Comparison of ENCODE assay signal across 26 mouse cellular contexts in genomic region chr11:78062563-78062962, GRCm38 (mm10). TPM values are rescaled to one million over a fixed set of nuclear protein-coding genes. Genes with fewer than 3 reads are reported as not detected.
DNase-seq lines count a peak whose midpoint lies in the region; ATAC-seq and TF ChIP-seq lines count a peak whose summit lies in the region.
"Had no signal": no experiment of that assay in that cellular context is flagged by ENCODE, and none has a peak within 500 bp of the region (broad histone marks: within the 10 kb centered on the region; RNA-seq: fewer than 3 reads in every experiment).

No protein-coding gene starts in this region.

- intact Hi-C loops in heart, postnatal 10 days (cut with DNase I), result no loop called here

- peak overlapping the region; percentile 39; the same call in 1 of the 2 replicates for H3K27ac ChIP-seq in heart, embryonic 10.5 days
- no peak overlapping the region for H3K27ac ChIP-seq in MEL (ENCODE audit: control insufficient read depth, low read depth, low read length)
- peak overlapping the region; percentile 100 for H3K27ac ChIP-seq in liver, embryonic 12.5 days
- H3K27ac ChIP-seq in liver, embryonic 15.5 days (replicated peaks), result peak overlapping the region; percentile 100
- no peak overlapping the region for H3K27ac ChIP-seq in forebrain, embryonic 10.5 days
- H3K27ac ChIP-seq: heart, adult 2 months; heart, embryonic 15.5 days; hindbrain, embryonic 12.5 days; hindbrain, embryonic 15.5 days had no signal

- TF ChIP-seq CTCF in MEL (IDR thresholded peaks at IDR 0.05 in 2 of 3, conservative IDR thresholded peaks at IDR 0.05 in 1 of 3; ENCODE audit: control insufficient read depth in 1 of 3, insufficient read depth in 1 of 3, low read depth in 2 of 3, low read length in 3 of 3, poor library complexity in 1 of 3, severe bottlenecking in 1 of 3), result no peak

- no peak for TF ChIP-seq RAD21 in MEL (IDR thresholded peaks at IDR 0.05; ENCODE audit: low read depth, low read length)

- H3K4me3 ChIP-seq in heart, embryonic 10.5 days, result no peak overlapping the region
- H3K4me3 ChIP-seq in MEL (ENCODE audit: control insufficient read depth in 1 of 2, insufficient read depth in 1 of 2, low read depth in 2 of 2, low read length in 2 of 2), result no peak overlapping the region
- no peak overlapping the region for H3K4me3 ChIP-seq in liver, embryonic 12.5 days
- no peak overlapping the region for H3K4me3 ChIP-seq in liver, embryonic 15.5 days (replicated peaks)
- no peak overlapping the region for H3K4me3 ChIP-seq in forebrain, embryonic 10.5 days
- H3K4me3 ChIP-seq: forebrain, embryonic 12.5 days; heart, adult 2 months; heart, embryonic 12.5 days; heart, embryonic 15.5 days; hindbrain, embryonic 12.5 days; hindbrain, embryonic 15.5 days had no signal

- 77% methylated on average over 1 of the region's 1 CpGs for WGBS in heart, embryonic 10.5 days
- 77% methylated on average over 1 of the region's 1 CpGs for WGBS in liver, embryonic 12.5 days (ENCODE audit: insufficient replicate concordance)
- WGBS in liver, embryonic 15.5 days (ENCODE audit: insufficient replicate concordance), result 54% methylated on average over 1 of the region's 1 CpGs
- WGBS in forebrain, embryonic 10.5 days, result 83% methylated on average over 1 of the region's 1 CpGs

- peak in 1 of 2 experiments; percentile 37; a peak in 1 of 4 replicates for TF ChIP-seq EP300 in MEL (IDR thresholded peaks at IDR 0.05; ENCODE audit: low read depth in 1 of 2, low read length in 2 of 2)

- H3K4me1 ChIP-seq in heart, embryonic 10.5 days, result peaks cover 10% of the 10 kb centered on the region; the same call in 1 of the 2 replicates
- peaks cover 12% of the 10 kb centered on the region in 2 experiments for H3K4me1 ChIP-seq in MEL (ENCODE audit: control insufficient read depth in 1 of 2, insufficient read depth in 2 of 2, low read length in 2 of 2)
- H3K4me1 ChIP-seq in liver, embryonic 12.5 days, result peaks cover 84% of the 10 kb centered on the region
- peaks cover 80% of the 10 kb centered on the region for H3K4me1 ChIP-seq in liver, embryonic 15.5 days (replicated peaks)
- peaks cover 4% of the 10 kb centered on the region for H3K4me1 ChIP-seq in forebrain, embryonic 10.5 days
- H3K4me1 ChIP-seq: hindbrain, embryonic 12.5 days; hindbrain, embryonic 15.5 days had no signal

- DNase-seq in heart, embryonic 10.5 days (ENCODE audit: low spot score), result no peak
- no peak for DNase-seq in heart, postnatal 10 days
- DNase-seq in MEL (ENCODE audit: low read depth, low spot score) (no peak), adipocyte (ENCODE audit: low spot score) (no peak)
- no peak for DNase-seq in cerebellum, postnatal 10 days
- DNase-seq in forebrain, embryonic 10.5 days (ENCODE audit: extremely low spot score, low spot score), result no peak
- DNase-seq: adrenal gland, adult 8-10 months; B cell, adult 2 months; cerebellum, adult 11-12 months; cerebellum, adult 8-10 months; cerebellum, postnatal 14 days; gastrocnemius, postnatal 10 days; gastrocnemius, postnatal 36 days; heart, adult 2 months; heart, postnatal 14 days had no signal

- no peaks in the 10 kb centered on the region for H3K27me3 ChIP-seq in heart, embryonic 10.5 days (ENCODE audit: insufficient read depth, poor library complexity, severe bottlenecking)
- H3K27me3 ChIP-seq in MEL (ENCODE audit: control insufficient read depth in 1 of 2, insufficient read depth in 2 of 2, low read length in 2 of 2), result no peaks in the 10 kb centered on the region
- H3K27me3 ChIP-seq in liver, embryonic 12.5 days (replicated peaks), result no peaks in the 10 kb centered on the region
- no peaks in the 10 kb centered on the region for H3K27me3 ChIP-seq in liver, embryonic 15.5 days
- H3K27me3 ChIP-seq in forebrain, embryonic 10.5 days (ENCODE audit: poor library complexity, severe bottlenecking), result no peaks in the 10 kb centered on the region
- H3K27me3 ChIP-seq: CH12.LX; heart, embryonic 12.5 days; heart, embryonic 15.5 days; hindbrain, embryonic 12.5 days; hindbrain, embryonic 15.5 days had no signal

- no peaks in the 10 kb centered on the region for H3K9me3 ChIP-seq in heart, embryonic 10.5 days
- H3K9me3 ChIP-seq in MEL (replicated peaks; ENCODE audit: insufficient read depth, low read length), result no peaks in the 10 kb centered on the region
- H3K9me3 ChIP-seq in liver, embryonic 12.5 days (replicated peaks), result no peaks in the 10 kb centered on the region
- no peaks in the 10 kb centered on the region for H3K9me3 ChIP-seq in liver, embryonic 15.5 days (replicated peaks)
- H3K9me3 ChIP-seq in forebrain, embryonic 10.5 days, result no peaks in the 10 kb centered on the region
- H3K9me3 ChIP-seq: forebrain, embryonic 12.5 days; G1E; heart, embryonic 12.5 days; heart, embryonic 15.5 days; hindbrain, embryonic 12.5 days; hindbrain, embryonic 15.5 days had no signal

- TF ChIP-seq POLR2A in MEL (IDR thresholded peaks at IDR 0.05; ENCODE audit: control insufficient read depth in 1 of 2, insufficient read depth in 1 of 2, low read depth in 1 of 2, low read length in 2 of 2, poor library complexity in 1 of 2), result no peak

- peaks cover 22% of the 10 kb centered on the region for H3K36me3 ChIP-seq in heart, embryonic 10.5 days
- H3K36me3 ChIP-seq in MEL (ENCODE audit: control insufficient read depth in 1 of 2, insufficient read depth in 2 of 2, low read length in 2 of 2), result peaks cover 0 to 14% of the 10 kb centered on the region in 2 experiments; a peak in 2 of 4 replicates
- peaks cover 25% of the 10 kb centered on the region for H3K36me3 ChIP-seq in liver, embryonic 12.5 days
- H3K36me3 ChIP-seq in liver, embryonic 15.5 days (replicated peaks), result peaks cover 23% of the 10 kb centered on the region
- peaks cover 27% of the 10 kb centered on the region for H3K36me3 ChIP-seq in forebrain, embryonic 10.5 days (replicated peaks)

- H3K9ac ChIP-seq in MEL (ENCODE audit: control insufficient read depth, low read depth, low read length, poor library complexity, severe bottlenecking), result no peak overlapping the region
- H3K9ac ChIP-seq in liver, embryonic 12.5 days, result peak overlapping the region; percentile 49
- peak overlapping the region; percentile 33 for H3K9ac ChIP-seq in liver, embryonic 15.5 days
- H3K9ac ChIP-seq: forebrain, embryonic 12.5 days; heart, embryonic 12.5 days; heart, embryonic 15.5 days; hindbrain, embryonic 12.5 days; hindbrain, embryonic 15.5 days had no signal

- no peak for ATAC-seq in liver, embryonic 12.5 days
- no peak for ATAC-seq in liver, embryonic 15.5 days (ENCODE audit: insufficient read depth)
- ATAC-seq: forebrain, embryonic 16.5 days; intestine, postnatal 0 days had no signal

- no peaks in the 10 kb centered on the region for H3K79me2 ChIP-seq in MEL (ENCODE audit: control insufficient read depth, insufficient read depth, low read length, poor library complexity)

- no peak overlapping the region for H3K4me2 ChIP-seq in liver, embryonic 12.5 days
- H3K4me2 ChIP-seq in liver, embryonic 15.5 days, result no peak overlapping the region
- H3K4me2 ChIP-seq: forebrain, embryonic 12.5 days; heart, embryonic 12.5 days; heart, embryonic 15.5 days; hindbrain, embryonic 12.5 days; hindbrain, embryonic 15.5 days had no signal

TF ChIP-seq in MEL, 35 proteins besides CTCF, POLR2A, EP300 and RAD21 (continues in another document):
- TF ChIP-seq BHLHE40 (IDR thresholded peaks at IDR 0.05; ENCODE audit: borderline replicate concordance, low read depth, low read length) (no peak), TCF12 (IDR thresholded peaks at IDR 0.05; ENCODE audit: low read depth, low read length) (no peak)

RNA-seq across cellular contexts. Expression of gene Eral1, which starts 17.6 kb away (rescaled TPM):
- 30.7 and 35.6 TPM in 2 replicates for polyA plus RNA-seq in heart, embryonic 10.5 days (2016; fragmentation: Nextera tagmentation; extraction: Ambion mirVana)
- 10 to 100 TPM; 22.8 to 23.6 TPM for total RNA-seq in heart, postnatal 10 days (2021)
- 39.6 and 43.5 TPM in 2 replicates for total RNA-seq in MEL (2012; rRNA removed)
- polyA plus RNA-seq in MEL (2012; ENCODE audit: insufficient read depth in 1 of 2, insufficient read length in 2 of 2, low read depth in 1 of 2, low replicate concordance in 2 of 2, missing spikeins in 1 of 2), result 10 to 100 TPM in 1 of 2 experiments, not detected in 1; 38.4 TPM
- 23.2 and 25.5 TPM in 2 replicates for polyA plus RNA-seq in liver, embryonic 12.5 days (2016; fragmentation: Nextera tagmentation; extraction: Ambion mirVana)
- 13.8 and 13.9 TPM in 2 replicates for polyA plus RNA-seq in liver, embryonic 15.5 days (2015; fragmentation: Nextera tagmentation; extraction: Ambion mirVana)
- polyA plus RNA-seq in forebrain, embryonic 10.5 days (2016; fragmentation: Nextera tagmentation; extraction: Ambion mirVana), result 39.7 and 40.7 TPM in 2 replicates

RNA-seq across cellular contexts. Expression of gene Flot2, which starts 24.8 kb away (rescaled TPM):
- 72.0 and 81.4 TPM in 2 replicates for polyA plus RNA-seq in heart, embryonic 10.5 days (2016; fragmentation: Nextera tagmentation; extraction: Ambion mirVana)
- 10 to 100 TPM; 85.1 to 90.8 TPM for total RNA-seq in heart, postnatal 10 days (2021)
- total RNA-seq in MEL (2012; rRNA removed), result 0.08 TPM in 1 of 2 replicates, not detected in the other
- polyA plus RNA-seq in MEL (2012; ENCODE audit: insufficient read depth in 1 of 2, insufficient read length in 2 of 2, low read depth in 1 of 2, low replicate concordance in 2 of 2, missing spikeins in 1 of 2), result under 1 TPM in 1 of 2 experiments, not detected in 1; 0.15 TPM
- polyA plus RNA-seq in liver, embryonic 12.5 days (2016; fragmentation: Nextera tagmentation; extraction: Ambion mirVana), result 31.7 and 32.0 TPM in 2 replicates
- 25.1 and 27.3 TPM in 2 replicates for polyA plus RNA-seq in liver, embryonic 15.5 days (2015; fragmentation: Nextera tagmentation; extraction: Ambion mirVana)
- polyA plus RNA-seq in forebrain, embryonic 10.5 days (2016; fragmentation: Nextera tagmentation; extraction: Ambion mirVana), result 72.5 and 72.7 TPM in 2 replicates

RNA-seq across cellular contexts. Expression of gene Dhrs13, which starts 30.5 kb away (rescaled TPM):
- polyA plus RNA-seq in heart, embryonic 10.5 days (2016; fragmentation: Nextera tagmentation; extraction: Ambion mirVana), result 14.6 and 16.5 TPM in 2 replicates
- 1 to 10 TPM; 4.9 to 7.4 TPM for total RNA-seq in heart, postnatal 10 days (2021)
- total RNA-seq in MEL (2012; rRNA removed), result 30.1 and 36.7 TPM in 2 replicates
- 10 to 100 TPM in 1 of 2 experiments, not detected in 1; 27.9 TPM for polyA plus RNA-seq in MEL (2012; ENCODE audit: insufficient read depth in 1 of 2, insufficient read length in 2 of 2, low read depth in 1 of 2, low replicate concordance in 2 of 2, missing spikeins in 1 of 2)
- 25.4 and 26.4 TPM in 2 replicates for polyA plus RNA-seq in liver, embryonic 12.5 days (2016; fragmentation: Nextera tagmentation; extraction: Ambion mirVana)
- 14.9 and 16.3 TPM in 2 replicates for polyA plus RNA-seq in liver, embryonic 15.5 days (2015; fragmentation: Nextera tagmentation; extraction: Ambion mirVana)
- polyA plus RNA-seq in forebrain, embryonic 10.5 days (2016; fragmentation: Nextera tagmentation; extraction: Ambion mirVana), result 14.4 and 17.1 TPM in 2 replicates

RNA-seq across cellular contexts. Expression of gene Fam222b, which starts 31.9 kb away (rescaled TPM):
- polyA plus RNA-seq in heart, embryonic 10.5 days (2016; fragmentation: Nextera tagmentation; extraction: Ambion mirVana), result 24.0 and 25.5 TPM in 2 replicates
- total RNA-seq in heart, postnatal 10 days (2021), result 10 to 100 TPM; 15.0 to 17.0 TPM
- 2.4 and 2.5 TPM in 2 replicates for total RNA-seq in MEL (2012; rRNA removed)
- polyA plus RNA-seq in MEL (2012; ENCODE audit: insufficient read depth in 1 of 2, insufficient read length in 2 of 2, low read depth in 1 of 2, low replicate concordance in 2 of 2, missing spikeins in 1 of 2), result 1 to 10 TPM in 1 of 2 experiments, not detected in 1; 8.1 TPM
- 6.0 and 6.7 TPM in 2 replicates for polyA plus RNA-seq in liver, embryonic 12.5 days (2016; fragmentation: Nextera tagmentation; extraction: Ambion mirVana)
- 4.2 and 4.3 TPM in 2 replicates for polyA plus RNA-seq in liver, embryonic 15.5 days (2015; fragmentation: Nextera tagmentation; extraction: Ambion mirVana)
- 24.2 and 24.6 TPM in 2 replicates for polyA plus RNA-seq in forebrain, embryonic 10.5 days (2016; fragmentation: Nextera tagmentation; extraction: Ambion mirVana)

Comparison
In these comparisons a context has a peak if more than half of its experiments do, and no peak if none do; other contexts are left out.
1. H3K27ac ChIP-seq: peak in heart, embryonic 10.5 days (single experiment), liver, embryonic 12.5 days (single experiment) and liver, embryonic 15.5 days (single experiment); none in MEL (single experiment) and forebrain, embryonic 10.5 days (single experiment).
2. RNA of gene Flot2, which starts 24.8 kb away (polyA plus RNA-seq): 72.5 to 72.7 TPM in forebrain, embryonic 10.5 days, 72.0 to 81.4 TPM in heart, embryonic 10.5 days, 31.7 to 32.0 TPM in liver, embryonic 12.5 days and 25.1 to 27.3 TPM in liver, embryonic 15.5 days; 0.15 TPM in MEL; every median in the first group is over 10 times any median in the second.